Mouse (Mus musculus) spleen, postnatal 36 days (tissue): ENCODE measurements around the gene Adamts4.

ENCODE experiments used
- DNase-seq, 2 experiments: peaks; one replicate each; pipeline ENCODE4 v3.0.0; 2022; ENCODE audit warnings: low spot score in 2 of 2, mixed read lengths in 1 of 2

Adamts4 gene

DNA sequence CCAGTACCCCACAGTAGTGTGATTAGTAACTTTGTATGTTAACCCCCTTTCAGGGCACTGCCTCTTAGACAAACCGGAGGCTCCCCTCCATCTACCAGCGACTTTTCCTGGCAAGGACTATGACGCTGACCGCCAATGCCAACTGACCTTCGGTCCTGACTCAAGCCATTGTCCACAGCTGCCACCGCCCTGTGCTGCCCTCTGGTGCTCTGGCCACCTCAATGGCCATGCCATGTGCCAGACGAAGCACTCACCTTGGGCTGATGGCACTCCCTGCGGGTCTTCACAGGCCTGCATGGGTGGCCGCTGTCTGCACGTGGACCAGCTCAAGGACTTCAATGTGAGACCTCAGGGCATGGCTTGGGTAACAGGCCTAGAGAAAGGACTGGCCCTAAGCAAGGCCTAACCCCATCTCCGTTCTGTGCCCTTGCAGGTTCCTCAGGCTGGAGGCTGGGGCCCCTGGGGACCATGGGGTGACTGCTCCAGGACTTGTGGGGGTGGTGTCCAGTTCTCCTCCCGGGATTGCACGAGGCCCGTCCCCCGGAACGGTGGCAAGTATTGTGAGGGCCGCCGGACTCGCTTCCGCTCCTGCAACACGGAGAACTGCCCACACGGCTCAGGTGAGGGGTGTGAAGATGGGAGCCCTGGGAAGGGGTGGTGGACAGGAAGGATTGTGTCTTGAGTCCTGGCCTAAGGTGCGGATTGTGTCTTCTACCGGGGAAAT, 6.0 kb downstream of the Adamts4 start:
- DNase-seq: no peak

DNA sequence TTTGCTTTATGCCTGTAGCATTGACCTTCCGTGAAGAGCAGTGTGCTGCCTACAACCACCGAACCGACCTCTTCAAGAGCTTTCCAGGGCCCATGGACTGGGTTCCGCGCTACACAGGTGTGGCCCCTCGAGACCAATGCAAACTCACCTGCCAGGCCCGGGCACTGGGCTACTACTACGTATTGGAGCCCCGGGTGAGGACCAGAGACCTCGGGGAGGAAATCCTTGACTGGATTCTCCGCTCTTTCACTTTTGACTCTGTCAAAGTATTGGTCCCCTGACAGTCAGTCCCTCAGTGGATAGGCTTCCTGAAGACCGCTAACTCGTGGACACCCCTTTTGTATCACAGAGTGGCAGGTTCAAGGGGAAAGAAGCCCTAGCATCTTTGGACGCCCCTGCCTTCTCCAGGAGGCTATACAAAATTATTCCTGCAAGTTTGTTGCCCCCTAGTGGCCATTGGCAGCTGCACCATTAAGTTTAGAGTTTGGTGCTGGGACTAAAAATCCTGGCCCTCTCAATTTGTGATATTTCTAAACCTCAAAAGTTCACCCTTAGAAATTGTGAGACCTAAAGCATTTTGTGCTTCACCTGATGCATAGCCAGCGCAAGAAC, 6.8 kb downstream of the Adamts4 start:
- peak; percentile 45 to 68 for DNase-seq

- DNase-seq: no peak
These were observed 7.6 kb downstream of the Adamts4 start for GRCm38 (mm10) chr1:171257781-171258180.

- DNase-seq: no peak
These were observed 8.7 kb downstream of the Adamts4 start for GRCm38 (mm10) chr1:171258921-171259320.

DNA sequence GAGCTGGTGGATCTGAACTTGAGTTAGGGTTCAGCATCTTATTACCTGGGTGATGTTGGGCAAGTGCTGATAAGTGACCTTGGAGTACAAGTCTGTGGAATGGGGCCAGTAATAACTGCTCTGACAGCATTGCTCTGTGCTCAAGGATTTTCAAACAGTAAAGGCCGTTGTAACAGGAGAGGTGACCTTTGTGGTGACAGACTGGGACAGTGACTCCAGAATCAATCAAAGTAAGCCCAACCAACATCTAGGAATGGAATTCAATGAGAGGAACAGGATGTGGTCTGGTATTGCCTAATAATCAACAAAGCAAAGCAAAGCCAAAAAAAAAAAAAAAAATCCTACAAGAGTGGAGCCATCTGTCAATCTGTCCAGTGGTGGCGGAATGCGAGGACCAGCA, 10.1 kb downstream of the Adamts4 start:
- DNase-seq: no peak

DNA sequence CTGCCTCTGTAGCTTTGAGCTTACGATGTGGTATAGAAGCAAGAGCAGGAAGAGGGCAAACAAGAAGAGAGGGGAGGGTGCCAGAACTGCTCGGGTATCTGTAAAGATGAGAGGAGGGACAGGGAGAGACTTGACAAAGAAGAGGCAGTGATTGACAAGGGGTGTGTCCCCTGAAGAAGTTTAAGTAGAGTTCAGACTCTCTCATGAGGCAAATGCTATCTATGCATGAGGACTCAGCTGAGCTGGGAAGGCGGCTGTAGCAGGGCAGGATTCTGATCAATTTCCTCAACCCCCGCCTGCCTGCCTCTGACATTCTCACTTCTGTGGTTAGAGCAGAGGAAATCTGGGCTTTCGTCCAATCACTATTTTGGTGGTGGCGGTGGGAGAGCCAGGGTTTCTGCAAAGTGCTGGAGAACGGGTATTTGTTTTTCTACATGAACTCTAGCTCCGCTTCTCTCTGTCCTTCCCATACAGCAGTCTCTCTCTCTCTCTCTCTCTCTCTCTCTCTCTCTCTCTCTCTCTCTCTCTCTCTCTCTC, 12.4 kb downstream of the Adamts4 start:
- no peak for DNase-seq

GRCm38 (mm10) chr1:171263185-171263611, 13.0 kb downstream of the Adamts4 start:
- no peak for DNase-seq

- DNase-seq: no peak
These were observed 13.6 kb downstream of the Adamts4 start for GRCm38 (mm10) chr1:171263666-171264461.

DNA sequence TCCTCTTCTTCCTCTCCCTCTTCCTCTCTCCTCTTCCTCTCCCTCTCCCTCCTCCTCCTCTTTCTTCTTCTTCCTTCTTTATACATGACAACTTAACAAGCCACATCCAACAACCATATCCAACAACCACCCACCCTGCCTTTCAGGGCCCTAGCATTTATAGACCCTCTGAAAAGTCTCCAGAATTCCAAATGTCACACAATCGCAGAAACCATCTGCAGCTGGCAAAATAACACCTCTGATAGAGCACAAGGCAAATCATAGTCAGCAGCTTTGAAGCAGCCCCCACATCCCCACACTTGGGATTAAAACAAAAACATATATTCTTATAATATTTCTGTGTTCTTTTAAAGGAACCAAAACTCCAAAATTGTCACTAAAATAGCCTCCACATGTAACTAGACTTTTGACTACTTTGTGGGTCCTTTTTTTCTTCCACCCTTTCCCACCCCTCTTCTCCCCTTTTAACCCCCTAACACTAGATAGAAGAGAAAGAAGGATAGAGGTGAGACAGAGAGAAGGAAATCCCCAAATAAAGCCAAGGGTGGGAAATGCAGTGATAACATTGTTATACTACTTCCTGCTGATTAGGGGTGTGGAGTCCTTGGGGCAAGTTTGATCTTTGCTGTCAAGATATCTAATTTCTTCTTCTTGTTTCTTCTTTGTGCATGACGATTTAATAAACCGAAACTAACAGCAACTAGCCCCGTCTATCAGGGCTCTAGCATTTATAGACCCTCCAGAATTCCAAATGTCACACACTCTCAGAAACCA, 15.9 kb downstream of the Adamts4 start:
- no peak for DNase-seq

DNA sequence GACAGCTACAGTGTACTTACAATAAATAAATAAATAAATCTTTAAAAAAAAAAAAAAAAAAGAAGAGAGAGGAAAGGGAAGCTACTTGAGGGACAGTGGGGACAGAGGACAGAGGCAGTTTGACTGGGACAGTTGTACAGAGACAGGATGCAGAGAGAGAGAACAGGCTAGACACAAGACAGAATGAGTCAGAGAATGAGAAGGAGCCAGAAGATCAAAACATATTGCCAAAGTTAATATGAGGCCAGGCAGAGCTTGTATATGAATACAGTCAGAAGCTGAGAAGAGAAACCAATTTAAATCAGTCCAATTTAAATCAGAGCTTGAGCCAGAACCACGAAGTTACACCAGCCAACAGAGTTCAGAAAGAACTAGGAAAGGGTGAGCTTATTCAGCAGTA, 18.1 kb downstream of the Adamts4 start:
- no peak for DNase-seq

DNA sequence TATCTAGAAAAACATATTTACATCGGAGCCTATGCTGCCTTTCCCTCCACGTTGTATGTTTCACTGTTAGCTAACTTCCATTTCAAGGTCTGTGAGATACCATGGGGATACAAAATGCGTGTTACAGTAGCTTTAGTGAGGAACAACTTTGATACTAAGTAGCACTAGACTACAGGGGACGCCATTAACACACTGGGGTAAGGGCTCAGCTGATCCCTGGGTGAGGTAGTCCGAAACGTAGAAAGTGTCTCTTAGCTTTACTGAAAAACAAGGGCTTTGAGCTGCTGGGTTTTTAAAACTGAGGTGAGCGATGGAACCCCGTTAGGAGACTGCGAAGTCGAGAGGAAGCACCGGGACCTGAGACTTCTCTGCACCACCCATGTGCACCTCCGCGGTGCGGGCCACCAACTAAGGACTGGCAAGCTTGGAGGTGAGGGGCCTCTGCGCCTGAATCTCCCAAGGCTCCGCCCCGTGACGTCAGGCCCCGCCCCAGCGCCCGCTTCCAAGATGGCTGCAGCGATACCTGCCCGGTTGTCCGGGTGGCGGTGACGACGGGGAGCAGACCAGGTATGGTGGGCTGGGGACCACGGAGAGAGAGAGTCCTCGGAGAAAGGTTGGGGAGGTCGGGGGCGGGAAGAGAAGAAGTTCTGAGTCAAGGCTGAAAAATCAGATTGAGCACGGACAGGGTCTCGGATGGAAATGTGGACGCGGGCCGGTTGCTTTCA, 19.8 kb downstream of the Adamts4 start, which contains the start of gene B4galt3:
Gene B4galt3 (plus strand): TSS at position 481 of the 725 bp plus-strand sequence.
- DNase-seq: peak; percentile 96

DNA sequence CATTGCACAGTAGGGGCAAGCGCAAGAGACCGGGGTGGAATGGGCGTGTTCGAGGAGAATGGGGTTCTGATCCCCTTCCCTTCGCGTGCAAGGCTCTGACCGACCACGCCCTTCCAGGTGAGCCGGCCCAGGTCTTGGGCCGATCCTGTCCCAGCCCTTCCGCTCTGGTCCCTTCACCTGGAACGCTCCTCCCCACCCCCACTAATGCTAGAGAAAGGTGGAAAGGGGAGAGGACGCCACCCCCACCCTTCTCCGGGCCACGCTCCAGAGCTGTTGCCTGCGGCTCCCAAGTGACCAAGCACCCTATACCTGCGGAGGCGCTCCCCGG, 20.3 kb downstream of the Adamts4 start:
- DNase-seq: peak in 1 of 2 experiments; percentile 60

DNA sequence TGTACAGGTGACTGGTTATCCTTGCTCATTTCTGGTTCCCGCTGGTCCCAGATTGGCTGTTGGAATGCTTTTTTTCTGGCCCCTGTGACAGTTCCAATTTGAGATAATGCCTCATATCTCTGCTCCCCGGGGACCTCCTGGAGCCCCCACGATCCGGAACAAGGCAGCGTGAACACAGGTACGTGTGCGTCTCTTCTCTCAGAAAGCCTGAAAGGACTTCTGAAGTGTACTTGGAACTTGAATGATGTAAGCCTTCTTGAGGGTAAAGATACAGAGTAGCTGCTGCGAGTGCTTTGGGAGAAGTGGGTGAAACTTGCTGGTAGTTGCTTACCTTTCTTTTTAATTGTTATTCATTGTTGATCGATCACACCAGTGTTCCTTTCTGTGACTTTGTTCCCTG, 21.0 kb downstream of the Adamts4 start:
- no peak for DNase-seq

- DNase-seq: no peak
These were observed 21.4 kb downstream of the Adamts4 start for GRCm38 (mm10) chr1:171271622-171272021.

DNA sequence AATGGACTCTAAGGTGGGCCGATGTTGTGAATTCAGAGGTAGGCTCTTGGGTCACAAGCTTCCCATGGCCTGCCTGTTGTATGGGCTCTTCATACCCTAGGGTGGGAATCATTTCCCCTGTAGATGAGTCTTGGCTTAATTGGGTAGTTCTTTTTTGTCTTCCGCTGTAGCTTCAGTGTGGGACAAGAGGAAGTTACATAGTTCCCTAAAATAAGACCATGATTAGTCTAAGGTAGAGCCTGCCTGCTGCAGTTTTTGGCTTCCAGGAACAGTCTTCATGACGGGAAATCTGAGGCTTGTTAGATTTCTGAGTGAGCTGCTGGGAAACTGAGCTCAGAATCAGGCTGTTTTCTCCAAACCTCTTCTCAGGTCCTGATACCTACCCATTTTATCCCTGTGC, 21.9 kb downstream of the Adamts4 start:
- no peak for DNase-seq

DNA sequence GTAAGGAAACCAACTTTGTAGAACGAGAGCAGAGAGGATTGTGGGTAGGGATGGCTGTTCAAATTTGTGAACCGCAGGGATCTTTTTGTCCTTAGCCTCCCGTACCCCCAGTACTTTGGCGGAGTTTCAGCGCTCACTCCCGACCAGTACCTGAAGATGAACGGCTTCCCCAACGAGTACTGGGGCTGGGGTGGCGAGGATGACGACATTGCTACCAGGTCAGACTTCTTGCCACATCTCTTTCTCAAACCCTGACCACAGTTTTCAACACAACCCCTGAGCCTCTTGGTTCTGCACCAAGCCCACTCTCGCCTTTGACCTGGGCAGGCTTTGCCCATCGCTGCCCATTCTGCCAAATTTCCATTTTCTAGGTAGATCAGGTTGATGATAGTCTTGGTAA, 23.9 kb downstream of the Adamts4 start:
- DNase-seq: no peak

GRCm38 (mm10) chr1:171275144-171275734, 25.0 kb downstream of the Adamts4 start:
- DNase-seq: no peak

GRCm38 (mm10) chr1:171276110-171276748, 26.0 kb downstream of the Adamts4 start:
- no peak for DNase-seq

- DNase-seq: no peak
These were observed 27.5 kb downstream of the Adamts4 start for GRCm38 (mm10) chr1:171277736-171278135.

GRCm38 (mm10) chr1:171278436-171278835, 28.2 kb downstream of the Adamts4 start:
- DNase-seq: no peak
